Mouse (Mus musculus): Measurements from ENCODE around the gene Ints11. TPM values are rescaled to one million over a fixed set of nuclear protein-coding genes. Genes with fewer than 3 reads are reported as not detected.

The Ints11 gene
- polyA plus RNA-seq, 1 experiment from 2014 or later, result 27.3 TPM

DNA sequence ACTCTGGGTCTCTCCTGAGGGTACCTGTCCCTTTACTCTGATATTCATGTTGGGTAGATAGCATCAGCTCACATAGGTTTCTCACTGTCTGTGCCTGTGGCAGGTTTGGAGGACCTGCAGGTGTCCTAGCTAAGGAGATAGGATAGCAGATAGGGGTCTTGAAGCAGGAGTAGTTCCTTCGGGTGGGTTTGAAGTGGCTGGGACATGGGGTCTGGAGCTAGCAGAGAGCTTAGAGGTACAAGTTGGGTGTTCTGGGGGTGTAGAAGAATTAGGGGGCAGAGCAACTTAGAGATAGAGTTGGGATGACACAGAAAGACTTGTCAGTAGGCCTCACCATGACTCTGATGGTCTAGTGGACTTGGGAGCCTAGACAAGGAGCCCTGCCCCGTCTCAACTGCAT is 20.0 kb upstream of the Ints11 start:
- no peaks in the 10 kb centered on the region for H3K27me3 ChIP-seq
- no peak overlapping the region for H3K27ac ChIP-seq
- H3K36me3 ChIP-seq, result peaks cover under 1% of the 10 kb centered on the region
- H3K9me3 ChIP-seq (replicated peaks), result no peaks in the 10 kb centered on the region
- H3K9ac ChIP-seq, result no peak overlapping the region
- no peak overlapping the region for H3K4me2 ChIP-seq
- 74% methylated on average over 2 of the region's 2 CpGs for WGBS
- H3K4me1 ChIP-seq (replicated peaks), result peaks cover 32% of the 10 kb centered on the region
- ATAC-seq (replicated peaks; ENCODE audit: insufficient number of reproducible peaks, insufficient read depth, low FRiP score, low read depth), result no peak
- no peak overlapping the region for H3K4me3 ChIP-seq

DNA sequence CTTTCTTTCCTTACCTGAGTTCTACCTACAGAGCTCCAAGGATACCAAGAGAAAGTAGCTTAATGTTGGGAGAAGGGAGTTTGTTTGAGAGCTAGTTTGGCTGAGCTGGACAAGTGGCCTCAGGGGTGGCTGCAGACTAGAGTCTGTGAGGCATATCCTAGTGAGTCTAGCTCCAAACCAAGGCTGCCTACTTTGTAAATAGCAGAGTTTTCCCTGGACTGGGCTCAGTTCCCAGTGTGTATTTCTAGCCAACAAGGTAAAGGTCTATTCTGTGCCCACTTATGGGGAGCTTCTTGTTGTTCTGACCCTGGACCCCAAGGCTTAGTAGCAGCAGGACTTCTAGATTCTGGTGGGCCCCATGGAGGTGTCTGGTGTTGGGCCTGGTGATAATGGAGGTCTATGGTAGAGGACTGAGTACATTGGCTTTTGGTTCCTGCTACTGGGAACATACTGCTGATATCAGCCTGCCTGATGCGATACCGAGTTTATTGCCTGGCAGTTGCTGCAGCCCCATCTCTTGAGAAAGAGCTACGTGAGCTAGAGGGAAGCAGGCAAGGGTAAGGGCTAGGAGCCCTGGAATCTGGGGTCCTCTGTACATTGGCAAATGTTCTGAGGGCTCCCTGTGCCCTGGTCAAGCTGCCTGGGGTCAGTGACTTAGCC is 19.4 kb upstream of the Ints11 start:
- Histone ChIP-seq H3K27me3 (no peaks in the 10 kb centered on the region), H3K4me1 (replicated peaks) (peaks cover 32% of the 10 kb centered on the region), H3K4me2 (no peak overlapping the region), H3K4me3 (no peak overlapping the region), H3K27ac (no peak overlapping the region), H3K36me3 (peaks cover 5% of the 10 kb centered on the region), H3K9ac (no peak overlapping the region), H3K9me3 (replicated peaks) (no peaks in the 10 kb centered on the region)
- no peak for ATAC-seq (replicated peaks; ENCODE audit: insufficient number of reproducible peaks, insufficient read depth, low FRiP score, low read depth)
- WGBS, result 85% methylated on average over 3 of the region's 3 CpGs

DNA sequence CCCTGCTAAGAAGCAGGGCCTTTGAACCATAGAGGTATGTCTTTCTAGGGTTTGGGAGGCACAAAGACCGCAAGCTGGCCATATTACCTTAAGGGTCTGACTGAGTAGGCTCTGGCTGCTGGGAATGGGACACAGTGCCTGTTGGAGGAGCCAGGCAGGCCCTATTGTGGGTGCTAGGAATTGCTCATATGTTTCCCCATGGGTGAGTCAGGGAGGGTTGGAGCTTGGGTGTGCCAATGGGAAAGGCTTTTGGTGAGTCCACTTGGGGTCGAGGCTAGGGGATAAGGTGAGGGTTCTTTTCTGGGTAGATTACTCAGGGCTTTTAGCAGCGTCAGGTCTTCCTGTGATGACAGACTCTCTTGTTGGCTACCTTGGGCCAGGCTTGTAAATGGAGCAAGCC is 18.0 kb upstream of the Ints11 start:
- peaks cover 17% of the 10 kb centered on the region for H3K36me3 ChIP-seq
- H3K4me1 ChIP-seq (replicated peaks), result peaks cover 31% of the 10 kb centered on the region
- no peak overlapping the region for H3K4me2 ChIP-seq
- no peaks in the 10 kb centered on the region for H3K9me3 ChIP-seq (replicated peaks)
- H3K4me3 ChIP-seq, result no peak overlapping the region
- no peak for ATAC-seq (replicated peaks; ENCODE audit: insufficient number of reproducible peaks, insufficient read depth, low FRiP score, low read depth)
- no peaks in the 10 kb centered on the region for H3K27me3 ChIP-seq
- WGBS, result 88% methylated on average over 3 of the region's 3 CpGs
- no peak overlapping the region for H3K27ac ChIP-seq
- H3K9ac ChIP-seq, result no peak overlapping the region

DNA sequence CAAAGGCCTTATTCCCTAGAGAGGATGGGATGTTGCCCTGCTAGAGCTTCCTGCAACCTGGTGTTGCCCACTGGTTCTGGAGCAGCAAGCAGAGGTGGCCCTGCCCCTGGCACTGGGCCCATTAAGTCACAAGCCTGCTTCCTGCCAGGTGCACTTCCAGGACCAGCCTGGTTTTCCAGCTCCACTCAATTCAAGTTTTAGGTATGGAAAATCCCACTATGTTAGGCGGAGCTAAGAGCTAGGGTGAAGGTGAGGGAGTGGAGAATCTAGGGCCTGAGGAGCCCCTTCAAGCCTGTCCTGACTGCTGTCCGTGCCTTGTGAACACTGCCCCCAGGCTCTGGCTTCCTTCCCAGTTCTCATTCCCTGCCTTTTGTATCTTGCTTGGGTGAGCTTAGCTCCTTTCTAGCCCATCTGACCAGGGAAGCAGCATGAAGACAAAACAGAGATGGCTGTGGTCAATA is 17.4 kb upstream of the Ints11 start:
- Histone ChIP-seq H3K4me3 (no peak overlapping the region), H3K9me3 (replicated peaks) (no peaks in the 10 kb centered on the region), H3K4me1 (replicated peaks) (peaks cover 25% of the 10 kb centered on the region), H3K27ac (no peak overlapping the region), H3K9ac (no peak overlapping the region), H3K4me2 (no peak overlapping the region), H3K36me3 (peaks cover 21% of the 10 kb centered on the region), H3K27me3 (no peaks in the 10 kb centered on the region)
- ATAC-seq (replicated peaks; ENCODE audit: insufficient number of reproducible peaks, insufficient read depth, low FRiP score, low read depth), result no peak
- WGBS, result 56% methylated on average over 2 of the region's 2 CpGs

DNA sequence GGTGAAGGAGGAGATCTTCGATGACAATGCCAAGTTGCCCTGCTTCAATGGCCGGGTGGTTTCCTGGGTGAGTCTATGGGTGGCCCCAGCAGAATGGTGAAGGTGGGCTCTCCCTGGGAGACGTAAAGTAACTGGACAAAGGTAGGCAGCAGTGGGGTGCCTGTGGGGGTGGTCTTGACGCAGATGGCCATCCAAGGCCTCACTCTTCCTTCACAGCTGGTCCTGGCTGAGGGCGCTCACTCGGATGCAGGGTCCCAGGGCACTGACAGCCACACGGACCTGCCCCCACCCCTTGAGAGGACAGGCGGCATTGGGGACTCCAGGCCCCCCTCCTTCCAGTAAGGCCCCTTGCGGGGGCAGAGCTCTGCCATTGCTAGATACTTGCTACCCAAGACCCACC is 15.9 kb upstream of the Ints11 start:
- Histone ChIP-seq H3K4me2 (no peak overlapping the region), H3K9ac (no peak overlapping the region), H3K36me3 (peaks cover 35% of the 10 kb centered on the region), H3K9me3 (replicated peaks) (no peaks in the 10 kb centered on the region), H3K27me3 (no peaks in the 10 kb centered on the region), H3K27ac (no peak overlapping the region), H3K4me3 (no peak overlapping the region), H3K4me1 (replicated peaks) (peaks cover 17% of the 10 kb centered on the region)
- WGBS, result 86% methylated on average over 9 of the region's 9 CpGs
- no peak for ATAC-seq (replicated peaks; ENCODE audit: insufficient number of reproducible peaks, insufficient read depth, low FRiP score, low read depth)

DNA sequence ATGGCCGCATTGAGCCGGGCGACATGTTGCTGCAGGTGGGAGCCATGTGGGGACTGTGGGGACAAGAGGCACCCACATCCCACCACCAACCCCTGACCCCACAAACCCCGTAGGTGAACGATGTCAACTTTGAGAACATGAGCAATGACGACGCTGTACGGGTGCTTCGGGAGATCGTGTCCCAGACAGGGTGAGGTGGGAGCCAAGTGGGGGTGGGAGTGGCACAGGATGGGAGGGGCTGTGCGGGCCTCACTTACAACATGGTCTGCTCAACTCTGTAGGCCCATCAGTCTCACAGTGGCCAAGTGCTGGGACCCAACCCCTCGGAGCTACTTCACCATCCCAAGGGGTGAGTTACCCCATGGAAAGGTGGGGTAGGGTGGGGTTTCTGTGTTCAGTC is 14.4 kb upstream of the Ints11 start:
- ATAC-seq (replicated peaks; ENCODE audit: insufficient number of reproducible peaks, insufficient read depth, low FRiP score, low read depth), result no peak
- Histone ChIP-seq H3K4me2 (no peak overlapping the region), H3K4me3 (no peak overlapping the region), H3K27me3 (no peaks in the 10 kb centered on the region), H3K4me1 (replicated peaks) (peaks cover 3% of the 10 kb centered on the region), H3K9ac (no peak overlapping the region), H3K36me3 (peaks cover 41% of the 10 kb centered on the region), H3K9me3 (replicated peaks) (no peaks in the 10 kb centered on the region), H3K27ac (no peak overlapping the region)
- WGBS, result 93% methylated on average over 12 of the region's 12 CpGs

DNA sequence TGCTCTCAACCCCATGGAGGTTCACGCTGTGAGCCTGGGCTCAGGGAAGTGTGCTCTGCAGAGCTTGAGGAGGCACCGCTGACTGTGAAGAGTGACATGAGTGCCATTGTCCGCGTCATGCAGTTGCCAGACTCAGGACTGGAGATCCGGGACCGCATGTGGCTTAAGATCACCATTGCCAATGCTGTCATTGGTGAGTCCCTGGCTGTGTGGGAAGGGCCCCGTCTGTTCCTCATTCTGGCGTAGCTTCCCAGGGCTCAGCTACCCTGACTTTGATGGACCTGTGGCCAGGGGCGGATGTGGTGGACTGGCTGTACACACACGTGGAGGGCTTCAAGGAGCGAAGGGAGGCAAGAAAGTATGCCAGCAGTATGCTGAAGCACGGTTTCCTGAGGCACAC is 13.3 kb upstream of the Ints11 start:
- no peak for ATAC-seq (replicated peaks; ENCODE audit: insufficient number of reproducible peaks, insufficient read depth, low FRiP score, low read depth)
- no peak overlapping the region for H3K9ac ChIP-seq
- H3K9me3 ChIP-seq (replicated peaks), result no peaks in the 10 kb centered on the region
- H3K27ac ChIP-seq, result no peak overlapping the region
- H3K4me3 ChIP-seq, result no peak overlapping the region
- H3K4me1 ChIP-seq (replicated peaks), result peaks cover 3% of the 10 kb centered on the region
- H3K27me3 ChIP-seq, result no peaks in the 10 kb centered on the region
- 91% methylated on average over 12 of the region's 12 CpGs for WGBS
- H3K36me3 ChIP-seq, result peaks cover 41% of the 10 kb centered on the region
- no peak overlapping the region for H3K4me2 ChIP-seq

DNA sequence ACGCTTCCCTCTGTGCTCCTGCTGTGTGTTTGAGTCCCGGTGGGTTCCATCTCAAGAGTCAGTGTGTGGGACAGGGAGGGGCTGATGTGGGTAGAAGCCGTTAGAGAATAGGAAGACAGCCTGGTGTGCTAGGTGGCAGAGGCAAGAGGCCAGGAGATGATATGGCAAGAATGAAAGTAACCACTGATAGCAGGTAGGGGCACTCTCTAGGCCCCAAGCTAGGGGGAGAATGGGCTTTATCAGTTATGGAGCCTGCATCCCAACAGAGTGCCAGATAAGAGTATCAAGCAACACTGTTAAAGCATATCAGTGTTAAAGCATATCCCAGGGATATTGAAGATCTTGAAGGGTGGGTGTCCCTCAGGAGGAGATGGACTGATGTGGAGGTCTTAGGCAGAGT is 12.5 kb upstream of the Ints11 start:
- no peaks in the 10 kb centered on the region for H3K27me3 ChIP-seq
- no peak overlapping the region for H3K4me3 ChIP-seq
- no peaks in the 10 kb centered on the region for H3K9me3 ChIP-seq (replicated peaks)
- H3K9ac ChIP-seq, result no peak overlapping the region
- no peak for ATAC-seq (replicated peaks; ENCODE audit: insufficient number of reproducible peaks, insufficient read depth, low FRiP score, low read depth)
- no peak overlapping the region for H3K4me2 ChIP-seq
- peaks cover 1% of the 10 kb centered on the region for H3K4me1 ChIP-seq (replicated peaks)
- H3K27ac ChIP-seq, result no peak overlapping the region
- 76% methylated on average over 3 of the region's 3 CpGs for WGBS
- peaks cover 41% of the 10 kb centered on the region for H3K36me3 ChIP-seq

DNA sequence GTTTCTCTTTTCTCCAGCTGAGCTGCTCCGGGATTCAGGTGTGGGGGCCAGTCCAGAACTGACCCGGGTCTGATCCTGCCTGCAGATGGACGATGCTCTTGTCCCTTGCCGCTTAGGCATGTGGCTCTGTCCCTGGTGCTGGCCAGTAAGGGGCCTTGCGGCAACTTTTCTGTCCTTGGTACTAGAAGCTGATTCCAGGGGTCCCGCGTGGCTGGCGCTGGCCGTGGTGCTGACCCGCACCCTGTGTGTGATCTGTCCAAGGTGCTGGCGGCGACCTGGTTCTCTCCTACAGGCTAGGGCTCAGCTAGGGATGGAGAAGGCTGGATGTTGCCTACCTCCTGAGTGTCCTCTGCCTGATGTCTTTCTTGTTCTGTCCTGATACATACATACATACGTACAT is 10.0 kb upstream of the Ints11 start:
- Histone ChIP-seq H3K27ac (no peak overlapping the region), H3K4me1 (replicated peaks) (no peaks in the 10 kb centered on the region), H3K4me2 (no peak overlapping the region), H3K36me3 (peaks cover 41% of the 10 kb centered on the region), H3K9me3 (replicated peaks) (no peaks in the 10 kb centered on the region), H3K4me3 (no peak overlapping the region), H3K9ac (no peak overlapping the region), H3K27me3 (no peaks in the 10 kb centered on the region)
- WGBS, result 15% methylated on average over 13 of the region's 13 CpGs
- peak; percentile 24 for ATAC-seq (replicated peaks; ENCODE audit: insufficient number of reproducible peaks, insufficient read depth, low FRiP score, low read depth)

DNA sequence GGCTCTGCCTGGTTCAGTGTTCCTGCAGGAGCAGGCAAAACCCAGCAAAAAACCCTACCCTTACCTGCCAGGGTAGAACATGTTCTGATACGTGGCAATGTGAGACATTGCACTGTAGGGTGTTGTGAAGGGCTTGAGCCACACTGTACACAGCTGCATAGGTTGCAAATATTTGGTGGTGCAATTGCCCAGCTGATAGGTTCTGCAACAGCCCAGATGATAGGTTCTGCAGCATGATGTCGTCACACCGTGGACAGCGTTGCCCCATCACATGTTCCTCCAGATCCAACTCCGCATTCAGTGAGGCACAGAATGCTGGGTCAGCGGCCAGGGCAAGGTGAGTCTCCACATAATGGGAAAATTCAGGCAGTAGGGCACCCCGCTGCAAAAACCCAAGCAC is 7.6 kb upstream of the Ints11 start:
- no peak overlapping the region for H3K4me3 ChIP-seq
- 85% methylated on average over 7 of the region's 7 CpGs for WGBS
- H3K9ac ChIP-seq, result no peak overlapping the region
- H3K27me3 ChIP-seq, result no peaks in the 10 kb centered on the region
- no peaks in the 10 kb centered on the region for H3K4me1 ChIP-seq (replicated peaks)
- H3K9me3 ChIP-seq (replicated peaks), result no peaks in the 10 kb centered on the region
- H3K36me3 ChIP-seq, result peaks cover 33% of the 10 kb centered on the region
- no peak overlapping the region for H3K4me2 ChIP-seq
- H3K27ac ChIP-seq, result no peak overlapping the region
- no peak for ATAC-seq (replicated peaks; ENCODE audit: insufficient number of reproducible peaks, insufficient read depth, low FRiP score, low read depth)

DNA sequence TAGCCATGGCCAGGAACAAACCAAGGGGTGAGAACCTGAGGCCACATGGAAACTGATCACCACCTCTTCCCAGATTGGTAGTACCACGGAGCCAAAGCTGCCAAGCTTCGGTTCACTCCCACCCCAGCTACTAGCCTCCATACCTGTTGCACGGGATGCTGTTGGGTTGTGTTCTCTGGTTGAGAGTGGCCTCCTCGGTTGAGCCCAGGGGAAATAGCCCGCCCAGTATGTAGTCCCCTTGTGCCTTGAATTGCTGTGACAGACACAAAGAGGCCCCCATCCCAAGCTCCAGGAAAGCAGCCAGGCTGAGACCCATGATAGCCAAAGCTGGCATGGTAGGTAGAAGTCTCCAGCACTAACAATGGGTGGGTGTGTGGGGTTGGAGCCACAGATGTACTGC is 6.3 kb upstream of the Ints11 start, which contains the start of gene Tas1r3:
Tas1r3 (minus strand) TSS at position 362 of the 400 bp plus-strand sequence.
- WGBS, result 80% methylated on average over 5 of the region's 5 CpGs
- Histone ChIP-seq H3K36me3 (peaks cover 21% of the 10 kb centered on the region), H3K4me1 (replicated peaks) (no peaks in the 10 kb centered on the region), H3K27ac (no peak within 1 kb of the TSS), H3K4me2 (no peak within 1 kb of the TSS), H3K4me3 (no peak within 1 kb of the TSS), H3K9me3 (replicated peaks) (no peaks in the 10 kb centered on the region), H3K9ac (no peak within 1 kb of the TSS), H3K27me3 (no peaks in the 10 kb centered on the region)
- ATAC-seq (replicated peaks; ENCODE audit: insufficient number of reproducible peaks, insufficient read depth, low FRiP score, low read depth), result no peak

DNA sequence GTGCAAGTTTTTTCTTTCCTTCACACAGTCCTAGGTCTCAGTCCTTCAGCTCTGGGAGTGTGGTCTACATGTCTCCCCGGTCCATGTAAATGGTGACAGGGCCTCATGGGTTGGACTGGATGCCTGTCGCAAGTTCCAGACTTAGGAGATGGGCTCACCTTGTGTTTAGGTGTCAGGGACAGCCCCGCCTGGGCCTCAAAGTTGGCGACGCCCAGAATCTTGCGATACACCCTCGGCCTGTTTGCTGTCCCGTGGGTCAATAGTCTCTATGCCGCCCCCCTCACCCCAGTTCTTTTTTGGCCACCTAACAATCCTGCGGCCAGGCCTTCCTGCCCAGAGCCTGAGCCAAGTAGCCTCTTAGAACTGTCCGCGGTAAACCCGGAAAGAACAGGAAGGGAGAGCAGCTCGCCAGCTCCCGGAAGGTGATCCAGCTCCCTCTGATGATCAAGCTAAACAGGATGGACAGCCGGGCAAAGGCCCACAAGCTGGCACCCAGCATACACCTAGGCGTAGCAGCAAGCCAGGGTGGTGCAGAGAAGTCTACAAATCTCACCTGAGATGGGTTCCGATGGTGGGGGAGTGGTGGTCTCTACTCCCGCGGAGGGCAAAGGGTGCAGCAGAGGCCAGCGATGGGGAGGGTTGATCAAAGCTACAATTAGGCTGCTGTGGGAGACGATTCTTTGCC is 590 bp upstream of the Ints11 start:
- Histone ChIP-seq H3K4me1 (replicated peaks) (peaks cover 13% of the 10 kb centered on the region), H3K4me3 (peak overlapping the region; percentile 78), H3K27ac (no peak overlapping the region), H3K9me3 (replicated peaks) (no peaks in the 10 kb centered on the region), H3K27me3 (no peaks in the 10 kb centered on the region), H3K36me3 (peaks cover 24% of the 10 kb centered on the region), H3K4me2 (peak overlapping the region; percentile 88), H3K9ac (peak overlapping the region; percentile 64)
- 6% methylated on average over 22 of the region's 22 CpGs for WGBS
- peak; percentile 19; the same call in 1 of the 2 replicates for ATAC-seq (replicated peaks; ENCODE audit: insufficient number of reproducible peaks, insufficient read depth, low FRiP score, low read depth)
